Mouse (Mus musculus): ENCODE measurements at regions not wholly inside any gene's neighbourhood (a gene's known extent, or its start where the extent isn't known, plus 50 kb on each side); places are given as distances from the start of the nearest gene placed in this dataset.

DNA sequence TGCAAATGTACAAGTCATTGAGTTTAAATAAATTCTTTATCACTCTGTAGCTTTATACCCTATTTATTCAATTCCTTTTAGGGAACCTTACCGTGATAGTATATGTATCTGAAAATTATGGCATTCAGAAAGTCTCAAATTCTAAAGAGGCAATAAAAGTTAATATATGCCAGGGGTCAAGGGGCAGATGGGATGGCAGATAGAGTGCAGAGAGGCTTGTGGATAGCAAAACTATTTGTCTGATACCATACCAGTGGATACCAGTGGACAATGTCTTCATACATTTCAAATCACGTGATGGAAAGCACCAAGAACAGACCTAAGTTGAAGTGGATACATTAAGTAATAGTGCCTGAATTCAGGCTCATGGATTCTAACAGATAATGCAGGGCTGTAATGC is 95.3 kb upstream of the Slc5a12 start:
- TF ChIP-seq CTCF (conservative IDR thresholded peaks at IDR 0.05; ENCODE audit: insufficient read depth, insufficient read length, low read depth, low read length) (no peak), POLR2A (IDR thresholded peaks at IDR 0.05; ENCODE audit: low read depth, low read length) (no peak)

Measured in kidney, adult 2 months (tissue).